Mouse (Mus musculus): ENCODE results near the gene Gm1673. TPM values are rescaled to one million over a fixed set of nuclear protein-coding genes. Genes with fewer than 3 reads are reported as not detected.

Gene Gm1673
- polyA plus RNA-seq, 1 experiment from 2014 or later, result 456 TPM

GRCm38 (mm10) chr5:34031022-34031421, 47.8 kb downstream of the Gm1673 start:
- no peak overlapping the region for H3K4me3 ChIP-seq (replicated peaks; ENCODE audit: low read depth, low read length)
- no peaks in the 10 kb centered on the region for H3K4me1 ChIP-seq (ENCODE audit: control insufficient read depth, insufficient read depth, low read length)
- H3K27me3 ChIP-seq (ENCODE audit: control insufficient read depth, insufficient read depth, low read length), result no peaks in the 10 kb centered on the region
- H3K27ac ChIP-seq (replicated peaks; ENCODE audit: low read depth, low read length), result no peak overlapping the region
- H3K9me3 ChIP-seq (ENCODE audit: control insufficient read depth, low read length), result no peaks in the 10 kb centered on the region
- no peak for DNase-seq
- H3K4me2 ChIP-seq (ENCODE audit: low read length), result no peak overlapping the region
- no peak overlapping the region for H3K9ac ChIP-seq (replicated peaks; ENCODE audit: low read length)
- H3K36me3 ChIP-seq (ENCODE audit: control insufficient read depth, insufficient read depth, low read length), result no peaks in the 10 kb centered on the region
- WGBS, result 72% methylated on average over 6 of the region's 6 CpGs
- ATAC-seq (ENCODE audit: low FRiP score, low TSS enrichment), result no peak

- Histone ChIP-seq H3K9ac (replicated peaks; ENCODE audit: low read length) (no peak overlapping the region), H3K4me2 (ENCODE audit: low read length) (no peak overlapping the region), H3K27me3 (ENCODE audit: control insufficient read depth, insufficient read depth, low read length) (no peaks in the 10 kb centered on the region), H3K36me3 (ENCODE audit: control insufficient read depth, insufficient read depth, low read length) (no peaks in the 10 kb centered on the region), H3K9me3 (ENCODE audit: control insufficient read depth, low read length) (no peaks in the 10 kb centered on the region), H3K4me3 (replicated peaks; ENCODE audit: low read depth, low read length) (no peak overlapping the region), H3K27ac (replicated peaks; ENCODE audit: low read depth, low read length) (no peak overlapping the region), H3K4me1 (ENCODE audit: control insufficient read depth, insufficient read depth, low read length) (no peaks in the 10 kb centered on the region)
- ATAC-seq (ENCODE audit: low FRiP score, low TSS enrichment), result no peak
- DNase-seq, result no peak
- WGBS, result 70% methylated on average over 3 of the region's 3 CpGs
Measured at GRCm38 (mm10) chr5:34032520-34032919, 49.3 kb downstream of the Gm1673 start.

Other genes with a start within 250 kb of the Gm1673 start
- gene Letm1, start 200.6 kb upstream of the Gm1673 start, polyA plus RNA-seq (2014; fragmentation: Nextera tagmentation; extraction: Ambion mirVana), result 64.4 and 70.3 TPM in 2 replicates
- gene Nsd2, start 162.7 kb upstream of the Gm1673 start, polyA plus RNA-seq (2014; fragmentation: Nextera tagmentation; extraction: Ambion mirVana), result 91.3 and 119 TPM in 2 replicates
- 37.6 and 41.4 TPM in 2 replicates for gene Nelfa, start 47.0 kb upstream of the Gm1673 start, polyA plus RNA-seq (2014; fragmentation: Nextera tagmentation; extraction: Ambion mirVana)
- gene Nat8l, start 12.6 kb downstream of the Gm1673 start, polyA plus RNA-seq (2014; fragmentation: Nextera tagmentation; extraction: Ambion mirVana), result 3.2 and 4.8 TPM in 2 replicates
- 0.27 and 0.58 TPM in 2 replicates for gene Poln, start 186.0 kb downstream of the Gm1673 start, polyA plus RNA-seq (2014; fragmentation: Nextera tagmentation; extraction: Ambion mirVana)
- gene Haus3, start 186.1 kb downstream of the Gm1673 start, polyA plus RNA-seq (2014; fragmentation: Nextera tagmentation; extraction: Ambion mirVana), result 12.8 and 16.4 TPM in 2 replicates
- gene Mxd4, start 204.3 kb downstream of the Gm1673 start, polyA plus RNA-seq (2014; fragmentation: Nextera tagmentation; extraction: Ambion mirVana), result 32.5 and 35.7 TPM in 2 replicates

Measured in midbrain, embryonic 14.5 days (tissue).